Mouse (Mus musculus) embryo, embryonic 10.5 days (tissue): ENCODE data around the gene Hectd2.

Source experiments
- DNase-seq: peaks from one replicate; pipeline ENCODE4 v3.0.0-alpha.2; 2015; ENCODE audit warnings: low spot score

Gene Hectd2

GRCm38 (mm10) chr19:36646132-36646828 lies 91.8 kb downstream of the Hectd2 start:
- no peak for DNase-seq

GRCm38 (mm10) chr19:36652686-36653085 lies 98.2 kb downstream of the Hectd2 start:
- no peak for DNase-seq

GRCm38 (mm10) chr19:36662734-36663133 lies 108.3 kb downstream of the Hectd2 start:
- DNase-seq: no peak

- no peak for DNase-seq
Measured at GRCm38 (mm10) chr19:36663918-36664317, 109.5 kb downstream of the Hectd2 start.

GRCm38 (mm10) chr19:36664417-36664816 lies 110.0 kb downstream of the Hectd2 start:
- no peak for DNase-seq

GRCm38 (mm10) chr19:36665206-36665605 lies 110.8 kb downstream of the Hectd2 start:
- no peak for DNase-seq

- DNase-seq: no peak
Measured at GRCm38 (mm10) chr19:36665641-36666040, 111.2 kb downstream of the Hectd2 start.

GRCm38 (mm10) chr19:36666471-36666870 lies 112.0 kb downstream of the Hectd2 start:
- no peak for DNase-seq

- no peak for DNase-seq
Measured at GRCm38 (mm10) chr19:36667368-36667767, 112.9 kb downstream of the Hectd2 start.

GRCm38 (mm10) chr19:36668098-36668497 lies 113.7 kb downstream of the Hectd2 start:
- DNase-seq: no peak

GRCm38 (mm10) chr19:36668881-36669639 lies 114.6 kb downstream of the Hectd2 start:
- no peak for DNase-seq

GRCm38 (mm10) chr19:36669720-36670451 lies 115.4 kb downstream of the Hectd2 start:
- peak; percentile 14 for DNase-seq
